Mouse (Mus musculus): ENCODE results near the gene E130114P18Rik.

E130114P18Rik gene

GRCm38 (mm10) chr4:97751030-97751482, 26.8 kb downstream of the E130114P18Rik start:
- DNase-seq: peak; percentile 94 to 99

GRCm38 (mm10) chr4:97750401-97750800, 27.5 kb downstream of the E130114P18Rik start:
- DNase-seq: no peak

GRCm38 (mm10) chr4:97746106-97746900, 31.6 kb downstream of the E130114P18Rik start:
- peak in 1 of 2 experiments; percentile 43 for DNase-seq

- DNase-seq: peak; percentile 92 to 93
Observed at GRCm38 (mm10) chr4:97745296-97746105, 32.4 kb downstream of the E130114P18Rik start.

GRCm38 (mm10) chr4:97743932-97744331, 33.9 kb downstream of the E130114P18Rik start:
- DNase-seq: no peak

GRCm38 (mm10) chr4:97733392-97733791, 44.5 kb downstream of the E130114P18Rik start:
- no peak for DNase-seq

GRCm38 (mm10) chr4:97730416-97730815, 47.5 kb downstream of the E130114P18Rik start:
- DNase-seq: no peak

GRCm38 (mm10) chr4:97729999-97730398, 47.9 kb downstream of the E130114P18Rik start:
- no peak for DNase-seq

GRCm38 (mm10) chr4:97728520-97728919, 49.4 kb downstream of the E130114P18Rik start:
- DNase-seq: no peak

GRCm38 (mm10) chr4:97723374-97723773, 54.5 kb downstream of the E130114P18Rik start:
- no peak for DNase-seq

GRCm38 (mm10) chr4:97722666-97723065, 55.2 kb downstream of the E130114P18Rik start:
- DNase-seq: no peak

GRCm38 (mm10) chr4:97714616-97715015, 63.3 kb downstream of the E130114P18Rik start:
- DNase-seq: peak; percentile 69 to 79

GRCm38 (mm10) chr4:97714101-97714615, 63.7 kb downstream of the E130114P18Rik start:
- no peak for DNase-seq

GRCm38 (mm10) chr4:97712547-97712946, 65.3 kb downstream of the E130114P18Rik start:
- DNase-seq: no peak

GRCm38 (mm10) chr4:97710048-97710765, 67.7 kb downstream of the E130114P18Rik start:
- DNase-seq: no peak

- DNase-seq: no peak
Observed at GRCm38 (mm10) chr4:97707373-97708152, 70.3 kb downstream of the E130114P18Rik start.

- DNase-seq: no peak
Observed at GRCm38 (mm10) chr4:97696684-97697615, 80.9 kb downstream of the E130114P18Rik start.

- no peak for DNase-seq
Observed at GRCm38 (mm10) chr4:97695414-97696040, 82.4 kb downstream of the E130114P18Rik start.

GRCm38 (mm10) chr4:97693931-97694330, 83.9 kb downstream of the E130114P18Rik start:
- DNase-seq: no peak

- DNase-seq: no peak
Observed at GRCm38 (mm10) chr4:97693054-97693453, 84.8 kb downstream of the E130114P18Rik start.

Data from cerebellum, postnatal 14 days (tissue).